Mouse (Mus musculus): ENCODE data around the gene Ticrr.
A peak's percentile ranks its signal among the peaks of the same experiment; 100 is the strongest.

DNA sequence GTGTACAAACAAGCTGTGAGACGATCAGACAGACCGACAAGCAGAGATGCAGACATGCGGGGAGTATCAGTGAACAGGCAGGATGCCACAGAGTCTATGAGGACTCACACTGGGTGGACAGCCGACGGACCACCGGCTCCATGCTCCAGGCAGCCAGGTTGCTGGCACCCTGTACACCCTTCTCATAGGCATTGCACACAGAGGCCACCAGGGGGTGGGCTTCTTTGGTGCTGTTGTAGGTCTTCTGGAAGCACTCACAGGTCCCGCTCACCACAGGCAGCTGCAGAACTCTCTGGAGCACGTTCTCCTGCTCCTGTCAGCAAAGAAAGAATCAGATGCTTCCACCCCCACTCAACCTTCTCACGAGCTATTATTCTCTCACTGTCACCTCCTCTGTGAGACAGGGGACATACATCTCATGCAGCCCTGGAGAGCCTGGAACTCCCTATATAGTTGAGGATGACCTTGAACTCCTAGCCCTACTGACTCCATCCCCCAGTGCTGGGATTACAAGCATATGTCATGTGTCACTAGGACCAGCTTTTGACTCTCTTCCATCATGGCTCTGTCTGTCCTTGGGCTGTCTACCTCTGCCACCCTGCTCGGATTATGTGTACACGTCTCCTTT lies 69.9 kb downstream of the Ticrr start:
- TF ChIP-seq CTCF (IDR thresholded peaks at IDR 0.05; ENCODE audit: low read depth) (peak; percentile 59), EP300 (optimal IDR thresholded peaks at IDR 0.05) (no peak)
